Mouse (Mus musculus) midbrain, embryonic 14.5 days (tissue): ENCODE results near the gene Zfp319. TPM values are rescaled to one million over a fixed set of nuclear protein-coding genes. Genes with fewer than 3 reads are reported as not detected.

ENCODE experiments used
- ATAC-seq: fragments of 200-750 bp; cut with Nextera tagmentation; 2 replicates; pipeline ENCODE4 v1.8.0; 2017; ENCODE audit warnings: moderate number of reproducible peaks, moderate library complexity; ENCODE audit not compliant: low FRiP score, low TSS enrichment
- DNase-seq: peaks from one replicate; pipeline ENCODE4 v3.0.0-alpha.2; 2015
- H3K27ac ChIP-seq: fragments of 300-500 bp; sonication (generic); replicated peaks from 2 replicates; pipeline ENCODE4 v1.5.1; 2014; ENCODE audit warnings: mild to moderate bottlenecking, low read depth, low read length, moderate library complexity
- H3K27me3 ChIP-seq: fragments of 300-500 bp; sonication (generic); 2 replicates; pipeline ENCODE4 v1.6.1; 2014; ENCODE audit warnings: low read length, control low read depth, mixed read lengths; ENCODE audit not compliant: control insufficient read depth, insufficient read depth
- H3K36me3 ChIP-seq: fragments of 300-500 bp; sonication (generic); 2 replicates; pipeline ENCODE4 v1.6.1; 2014; ENCODE audit warnings: low read length, control low read depth; ENCODE audit not compliant: control insufficient read depth, insufficient read depth
- H3K4me1 ChIP-seq: fragments of 300-500 bp; sonication (generic); 2 replicates; pipeline ENCODE4 v1.6.1; 2014; ENCODE audit warnings: mild to moderate bottlenecking, antibody characterized with exemption, low read length, control low read depth; ENCODE audit not compliant: control insufficient read depth, insufficient read depth
- H3K4me2 ChIP-seq: fragments of 300-500 bp; sonication (generic); 2 replicates; pipeline ENCODE4 v1.6.1; 2014; ENCODE audit warnings: mild to moderate bottlenecking, low read length, moderate library complexity
- H3K4me3 ChIP-seq: fragments of 300-500 bp; sonication (generic); replicated peaks from 2 replicates; pipeline ENCODE4 v1.5.1; 2014; ENCODE audit warnings: low read depth, low read length
- H3K9ac ChIP-seq: fragments of 300-500 bp; sonication (generic); replicated peaks from 2 replicates; pipeline ENCODE4 v1.6.1; 2014; ENCODE audit warnings: mild to moderate bottlenecking, low read length, moderate library complexity
- H3K9me3 ChIP-seq: fragments of 300-500 bp; sonication (generic); 2 replicates; pipeline ENCODE4 v1.6.1; 2016; ENCODE audit warnings: low read length, control low read depth, mixed read lengths; ENCODE audit not compliant: control insufficient read depth
- WGBS: fragments of 180-500 bp; shearing (Covaris S2); extraction: QIAGEN DNeasy Blood & Tissue Kit; methylation state at CpG from one replicate; pipeline ENCODE4 v1.1.7; 2014; 5-methylcytosine and 5-hydroxymethylcytosine counted together
- polyA plus RNA-seq: library from polyadenylated mRNA; unstranded; fragments of >200 nt; fragmentation: Nextera tagmentation; extraction: Ambion mirVana; gene quantifications from 2 replicates; pipeline ENCODE4 v1.2.1, GENCODE M21; 2014

Gene Zfp319
- polyA plus RNA-seq, 1 experiment from 2014 or later, result 17.9 TPM

DNA sequence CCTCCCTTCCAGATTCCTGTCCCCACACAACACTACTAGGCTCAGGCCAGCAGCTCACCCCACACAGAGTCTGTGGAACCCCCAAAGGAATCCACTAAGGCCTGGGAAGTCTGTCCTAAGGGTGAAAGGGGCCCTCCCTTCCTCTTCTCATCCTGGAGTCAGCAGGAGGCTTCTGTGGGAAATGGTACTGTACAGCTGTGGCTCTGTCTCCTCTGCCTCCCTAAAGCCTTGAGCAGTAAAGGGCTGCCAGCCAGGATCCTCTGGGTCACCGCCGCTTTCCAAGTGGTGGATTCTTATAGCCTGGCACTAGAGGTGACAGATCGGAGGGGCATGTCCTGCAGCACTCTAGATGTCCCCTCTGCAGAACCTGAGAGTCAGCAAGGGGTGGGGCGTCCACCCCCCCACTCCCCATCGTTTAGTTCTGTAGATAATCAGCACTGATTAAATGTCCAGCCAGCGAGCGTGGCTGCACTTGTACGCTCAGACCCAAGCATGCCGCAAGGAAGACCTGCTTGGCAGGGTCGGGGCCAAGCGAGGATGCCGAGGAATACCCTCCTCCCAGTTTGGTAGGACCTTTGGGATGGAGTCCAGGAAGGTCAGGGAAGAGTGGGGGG lies 41.7 kb upstream of the Zfp319 start:
- H3K9me3 ChIP-seq, result no peaks in the 10 kb centered on the region
- 87% methylated on average over 12 of the region's 12 CpGs for WGBS
- H3K36me3 ChIP-seq, result peaks cover 35% of the 10 kb centered on the region
- H3K4me2 ChIP-seq, result no peak overlapping the region
- H3K27me3 ChIP-seq, result no peaks in the 10 kb centered on the region
- ATAC-seq (no peak), DNase-seq (no peak)
- H3K4me1 ChIP-seq, result no peaks in the 10 kb centered on the region
- H3K27ac ChIP-seq, result no peak overlapping the region
- H3K9ac ChIP-seq, result no peak overlapping the region
- H3K4me3 ChIP-seq, result no peak overlapping the region

DNA sequence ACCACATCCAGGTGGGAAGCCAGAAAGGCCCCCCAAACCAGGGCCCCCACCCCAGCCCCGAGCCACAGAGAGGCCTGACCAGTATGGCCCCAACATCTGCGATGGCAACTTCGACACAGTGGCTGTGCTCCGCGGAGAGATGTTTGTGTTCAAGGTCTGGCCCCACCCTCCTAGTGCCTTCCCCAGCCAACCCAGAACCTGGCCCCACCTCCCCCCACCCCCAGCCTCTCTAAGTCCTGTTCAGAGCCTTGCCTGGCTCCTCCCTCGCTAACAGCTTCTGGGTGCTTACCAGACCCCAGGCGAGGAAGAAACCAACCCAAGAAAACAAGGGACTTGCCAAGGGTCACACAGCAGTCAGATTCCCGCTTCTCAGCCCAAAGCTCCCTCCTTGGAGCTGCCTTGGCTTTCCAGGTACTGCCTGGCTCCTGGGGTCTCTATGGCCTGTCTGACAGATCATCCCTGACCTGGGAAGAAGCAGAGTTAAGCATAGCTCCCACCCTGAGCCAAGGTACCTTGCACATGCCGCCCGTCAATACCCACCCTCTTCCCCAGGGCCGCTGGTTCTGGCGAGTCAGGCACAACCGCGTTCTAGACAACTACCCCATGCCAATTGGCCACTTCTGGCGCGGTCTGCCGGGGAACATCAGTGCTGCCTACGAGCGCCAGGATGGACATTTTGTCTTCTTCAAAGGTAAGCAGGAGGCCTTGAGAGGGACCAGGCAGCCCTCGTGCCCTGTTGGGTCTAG lies 38.0 kb upstream of the Zfp319 start:
- H3K27me3 ChIP-seq, result no peaks in the 10 kb centered on the region
- no peak overlapping the region for H3K9ac ChIP-seq
- H3K9me3 ChIP-seq, result no peaks in the 10 kb centered on the region
- no peak overlapping the region for H3K4me3 ChIP-seq
- no peaks in the 10 kb centered on the region for H3K4me1 ChIP-seq
- peaks cover 44% of the 10 kb centered on the region for H3K36me3 ChIP-seq
- DNase-seq (no peak), ATAC-seq (no peak)
- H3K27ac ChIP-seq, result no peak overlapping the region
- H3K4me2 ChIP-seq, result no peak overlapping the region
- 61% methylated on average over 20 of the region's 20 CpGs for WGBS

DNA sequence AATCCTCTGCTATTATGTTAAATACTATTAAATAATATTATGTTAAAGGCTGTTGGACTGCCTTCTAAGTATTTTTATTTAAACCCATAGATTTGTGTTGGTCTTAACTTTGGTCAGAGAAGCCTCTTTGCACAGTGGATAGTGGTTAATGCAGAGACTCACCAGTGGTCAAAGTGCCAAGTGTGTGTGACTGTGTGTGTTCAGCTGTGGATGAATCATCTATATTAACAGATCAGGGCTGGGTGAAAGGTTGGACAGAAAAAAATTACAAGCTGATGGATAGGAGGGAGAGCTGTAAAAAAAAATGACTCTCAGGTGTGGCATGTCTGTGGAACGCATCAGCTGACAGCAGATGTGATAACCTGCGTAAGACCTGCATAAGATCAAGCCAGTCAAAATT lies 32.1 kb upstream of the Zfp319 start:
- WGBS, result 97% methylated on average over 2 of the region's 2 CpGs
- no peak for DNase-seq

DNA sequence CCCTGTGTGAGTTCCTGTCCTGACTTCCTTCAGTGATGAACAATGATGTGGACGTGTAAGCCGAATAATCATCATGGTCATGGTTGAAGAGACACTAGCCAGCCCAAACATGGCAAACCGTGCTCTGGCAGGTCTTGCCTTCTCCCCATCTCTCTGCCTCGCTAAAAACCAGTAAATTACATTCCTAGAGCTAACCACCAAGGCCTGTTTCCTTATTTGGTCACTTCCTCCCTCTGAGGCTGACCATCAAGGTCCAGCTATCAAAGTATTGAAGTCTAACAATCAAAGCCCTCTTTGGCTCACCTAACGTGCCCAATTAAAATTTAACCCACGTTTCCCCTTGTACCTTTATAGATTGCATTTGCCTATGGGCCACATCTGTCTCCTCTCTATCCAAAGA lies 30.5 kb upstream of the Zfp319 start:
- no peaks in the 10 kb centered on the region for H3K27me3 ChIP-seq

More for the DNA sequence above, 32.1 kb upstream of the Zfp319 start:
- peaks cover 19% of the 10 kb centered on the region for H3K4me1 ChIP-seq
- H3K36me3 ChIP-seq, result peaks cover 11% of the 10 kb centered on the region
- no peak for ATAC-seq
- no peak overlapping the region for H3K27ac ChIP-seq
- H3K27me3 ChIP-seq, result no peaks in the 10 kb centered on the region
- H3K4me3 ChIP-seq, result no peak overlapping the region
- H3K9me3 ChIP-seq, result no peaks in the 10 kb centered on the region; the same call in 1 of the 2 replicates
- no peak overlapping the region for H3K4me2 ChIP-seq
- no peak overlapping the region for H3K9ac ChIP-seq

DNA sequence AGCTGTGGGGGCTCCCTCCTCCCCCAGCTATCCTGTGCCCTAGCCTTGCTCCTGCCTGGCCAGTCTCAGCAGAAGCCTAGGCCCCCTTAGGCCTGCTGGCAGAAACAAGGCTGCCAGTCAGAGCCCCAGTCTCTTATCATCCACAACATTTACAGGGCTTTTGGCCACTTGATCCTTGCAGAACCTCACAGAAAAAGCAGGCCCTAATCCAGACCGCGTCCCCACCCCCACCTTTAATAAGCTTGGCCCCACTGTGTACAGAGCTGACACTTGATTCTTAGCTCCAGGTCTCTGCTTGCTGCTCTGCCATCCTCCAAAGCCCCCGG lies 29.2 kb upstream of the Zfp319 start:
- H3K9ac ChIP-seq, result no peak overlapping the region
- no peaks in the 10 kb centered on the region; the same call in 1 of the 2 replicates for H3K9me3 ChIP-seq
- H3K36me3 ChIP-seq, result no peaks in the 10 kb centered on the region
- peaks cover 20% of the 10 kb centered on the region for H3K4me1 ChIP-seq
- 0 out of 2 replicates have a peak overlapping the region, but pooled peaks have one; percentile 63 for H3K27ac ChIP-seq
- WGBS, result 71% methylated on average over 3 of the region's 3 CpGs
- H3K4me3 ChIP-seq, result no peak overlapping the region
- H3K27me3 ChIP-seq, result no peaks in the 10 kb centered on the region
- DNase-seq, result no peak
- no peak overlapping the region for H3K4me2 ChIP-seq
- ATAC-seq, result no peak

More for the DNA sequence above, 30.5 kb upstream of the Zfp319 start:
- Histone ChIP-seq H3K4me2 (no peak overlapping the region), H3K27ac (no peak overlapping the region), H3K4me1 (peaks cover 19% of the 10 kb centered on the region), H3K9ac (no peak overlapping the region), H3K4me3 (no peak overlapping the region), H3K9me3 (no peaks in the 10 kb centered on the region; the same call in 1 of the 2 replicates), H3K36me3 (no peaks in the 10 kb centered on the region)
- ATAC-seq, result no peak
- WGBS, result 78% methylated on average over 6 of the region's 6 CpGs
- no peak for DNase-seq

DNA sequence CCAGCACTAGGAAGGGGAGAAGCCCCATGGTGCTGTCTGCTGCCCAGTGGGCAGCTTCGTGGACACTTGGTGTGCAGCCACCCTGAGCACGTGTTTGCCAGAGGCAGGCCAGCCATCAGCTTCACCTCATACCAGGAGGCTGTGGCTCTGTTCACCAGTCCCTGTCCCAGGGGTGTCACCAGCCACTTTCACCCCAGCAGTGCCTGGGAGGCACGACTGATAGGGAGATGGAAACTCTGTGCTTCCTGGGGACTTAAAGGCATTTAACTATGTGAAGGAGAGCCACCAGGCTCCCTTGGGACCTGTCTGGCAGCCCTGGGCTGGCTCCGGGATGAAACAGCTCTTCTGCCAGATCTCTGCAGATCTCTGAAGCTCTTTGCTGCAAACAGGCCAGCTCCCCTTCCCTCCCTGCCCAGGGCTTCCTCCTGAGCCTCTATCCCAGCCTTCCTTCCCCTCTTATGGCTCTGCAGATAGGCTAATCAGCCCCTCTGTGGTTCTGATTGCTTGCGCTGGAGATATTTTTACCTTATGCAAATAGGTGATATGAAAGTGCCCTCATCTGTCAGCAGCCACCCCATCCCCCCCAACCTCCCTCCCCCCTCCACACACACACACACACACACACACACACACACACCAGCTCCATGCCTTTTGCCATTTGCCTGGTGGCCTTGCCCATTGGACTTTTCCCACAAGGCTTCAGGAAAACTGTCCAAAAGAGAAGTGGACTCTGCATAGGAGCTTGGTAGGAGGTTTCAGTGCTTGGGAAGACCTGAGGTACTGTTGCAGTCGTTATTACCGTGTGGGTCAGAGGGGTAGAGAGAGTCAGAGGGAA lies 28.6 kb upstream of the Zfp319 start:
- peak overlapping the region; percentile 63 for H3K27ac ChIP-seq
- no peaks in the 10 kb centered on the region; the same call in 1 of the 2 replicates for H3K9me3 ChIP-seq
- H3K4me1 ChIP-seq, result peaks cover 22% of the 10 kb centered on the region
- no peak overlapping the region for H3K4me3 ChIP-seq
- no peak overlapping the region for H3K4me2 ChIP-seq
- 47% methylated on average over 7 of the region's 7 CpGs for WGBS
- no peaks in the 10 kb centered on the region for H3K27me3 ChIP-seq
- DNase-seq, result peak; percentile 47
- no peaks in the 10 kb centered on the region for H3K36me3 ChIP-seq
- ATAC-seq, result no peak
- H3K9ac ChIP-seq, result no peak overlapping the region; the same call in 1 of the 2 replicates

DNA sequence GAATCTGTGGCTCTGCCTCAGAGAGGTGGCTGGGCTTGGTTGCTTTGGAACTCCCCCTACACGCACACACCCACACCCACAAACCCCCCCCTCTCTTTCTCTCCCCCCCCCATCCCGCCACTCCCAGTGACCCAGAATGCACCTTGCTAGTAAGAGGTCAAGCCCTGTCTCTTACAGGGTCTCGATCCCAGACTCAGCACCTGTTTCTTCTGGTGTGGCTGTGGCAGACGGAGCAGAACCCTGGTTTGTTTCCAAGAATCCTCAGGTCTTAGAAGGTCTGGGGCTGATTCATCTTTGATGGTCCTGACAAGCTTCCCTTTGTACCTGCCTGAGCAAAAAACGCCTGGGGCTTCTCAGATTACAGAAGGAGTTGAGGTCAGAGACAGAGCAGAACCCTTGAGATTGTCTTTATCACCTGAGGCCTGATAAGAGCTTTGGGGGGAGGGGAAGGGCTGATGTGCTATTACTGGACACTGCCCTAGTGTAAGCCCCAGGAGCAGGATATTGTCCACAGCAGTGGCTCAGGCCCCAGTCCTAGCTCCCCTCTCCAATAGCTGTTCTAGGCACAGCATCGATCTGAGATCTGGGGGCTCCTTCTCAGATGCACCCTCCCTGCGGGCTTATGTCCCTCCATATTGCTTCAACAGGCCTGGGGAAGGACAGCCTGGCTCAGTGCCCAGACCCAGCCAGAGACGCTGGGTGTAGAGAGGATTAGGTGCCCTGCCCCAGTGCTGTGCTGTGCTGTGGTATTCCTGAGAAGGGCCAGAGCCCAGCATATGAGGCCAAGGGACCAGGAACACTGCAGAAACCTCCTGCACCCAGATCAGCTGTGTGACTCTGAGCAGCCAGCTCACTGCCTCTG lies 27.0 kb upstream of the Zfp319 start:
- H3K36me3 ChIP-seq, result no peaks in the 10 kb centered on the region
- no peak overlapping the region for H3K27ac ChIP-seq
- 55% methylated on average over 8 of the region's 8 CpGs for WGBS
- no peak for ATAC-seq
- H3K4me1 ChIP-seq, result peaks cover 30% of the 10 kb centered on the region
- H3K4me3 ChIP-seq, result no peak overlapping the region
- H3K27me3 ChIP-seq, result no peaks in the 10 kb centered on the region
- no peak overlapping the region for H3K4me2 ChIP-seq
- no peak for DNase-seq
- H3K9me3 ChIP-seq, result no peaks in the 10 kb centered on the region; the same call in 1 of the 2 replicates
- no peak overlapping the region for H3K9ac ChIP-seq

DNA sequence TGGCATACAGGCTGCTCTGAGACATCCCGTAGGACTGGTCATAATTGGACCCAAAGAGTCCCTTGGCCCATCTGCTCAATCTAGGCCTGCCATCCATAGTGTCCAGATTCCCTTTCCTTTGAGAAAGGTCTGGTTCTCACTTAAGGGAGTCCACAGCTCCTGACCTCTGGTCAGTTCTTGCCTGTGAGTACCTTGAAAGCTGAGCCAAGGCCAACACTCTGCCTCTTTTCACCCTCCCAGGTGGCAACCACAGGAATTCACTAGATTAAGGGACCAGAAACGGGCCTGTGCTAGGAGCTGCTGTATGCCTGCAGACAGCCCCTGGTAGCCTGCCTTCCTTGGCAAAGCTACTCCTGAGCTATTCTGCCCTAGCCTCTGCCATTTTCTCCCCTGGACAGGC lies 22.9 kb upstream of the Zfp319 start:
- H3K27ac ChIP-seq, result no peak overlapping the region
- H3K4me1 ChIP-seq, result peaks cover 30% of the 10 kb centered on the region
- no peaks in the 10 kb centered on the region for H3K27me3 ChIP-seq
- H3K4me3 ChIP-seq, result no peak overlapping the region
- H3K9ac ChIP-seq, result no peak overlapping the region
- 97% methylated on average over 2 of the region's 2 CpGs for WGBS
- H3K36me3 ChIP-seq, result no peaks in the 10 kb centered on the region
- peak overlapping the region; percentile 90 for H3K4me2 ChIP-seq
- DNase-seq, result no peak
- no peaks in the 10 kb centered on the region for H3K9me3 ChIP-seq
- no peak for ATAC-seq
